Mouse (Mus musculus) spleen, adult 2 months (tissue): ENCODE data around the gene Dnajc6. TPM values are rescaled to one million over a fixed set of nuclear protein-coding genes. Genes with fewer than 3 reads are reported as not detected.

Source experiments
- DNase-seq, 2 experiments: peaks; one replicate each; pipeline versions ENCODE4 v3.0.0 to v3.0.0-alpha.2; 2012 to 2021; ENCODE audit warnings: low spot score in 2 of 2, low read depth in 1 of 2
- H3K27ac ChIP-seq: fragments of 200-500 bp; 2 replicates; pipeline ENCODE4 v1.5.1; 2012; ENCODE audit warnings: low read length, inconsistent platforms; ENCODE audit not compliant: insufficient read depth
- H3K27me3 ChIP-seq: fragments of 200-500 bp; 2 replicates; pipeline ENCODE4 v1.6.1; 2012; ENCODE audit warnings: mild to moderate bottlenecking, moderate library complexity, low read length, inconsistent platforms; ENCODE audit not compliant: control insufficient read depth, insufficient read depth
- H3K36me3 ChIP-seq: fragments of 200-500 bp; 2 replicates; pipeline ENCODE4 v1.6.1; 2012; ENCODE audit warnings: mild to moderate bottlenecking, low read length, inconsistent platforms; ENCODE audit not compliant: control insufficient read depth, insufficient read depth
- H3K4me1 ChIP-seq: fragments of 200-500 bp; 2 replicates; pipeline ENCODE4 v1.6.1; 2011; ENCODE audit warnings: inconsistent platforms; ENCODE audit not compliant: control insufficient read depth, insufficient read depth, insufficient read length
- H3K4me3 ChIP-seq: fragments of 200-500 bp; 2 replicates; pipeline ENCODE4 v1.5.1; 2011; ENCODE audit warnings: mild to moderate bottlenecking, inconsistent platforms; ENCODE audit not compliant: insufficient read depth, insufficient read length; ENCODE audit errors: extremely low read depth
- CTCF ChIP-seq: fragments of 200-500 bp; IDR thresholded peaks from 2 replicates; pipeline ENCODE4 v1.5.1; 2011; ENCODE audit warnings: mild to moderate bottlenecking, inconsistent platforms; ENCODE audit not compliant: insufficient read depth, insufficient read length, insufficient replicate concordance; ENCODE audit errors: extremely low read depth
- POLR2A ChIP-seq: fragments of 200-500 bp; IDR thresholded peaks from 2 replicates; pipeline ENCODE4 v1.6.1; 2011; ENCODE audit warnings: low read depth, low read length, inconsistent platforms
- WGBS: fragments of 180-500 bp; shearing (Covaris S2); methylation state at CpG from one replicate; pipeline ENCODE4 v1.1.7; 2018; 5-methylcytosine and 5-hydroxymethylcytosine counted together
- polyA plus RNA-seq: library from polyadenylated mRNA; depleted of rRNA; stranded (reverse); fragments of >200 nt; gene quantifications from 2 replicates; pipeline ENCODE4 v1.2.3, GENCODE M21; 2012; rRNA removed

The Dnajc6 gene
- 1.6 and 1.7 TPM in 2 replicates for polyA plus RNA-seq

GRCm38 (mm10) chr4:101496534-101497237, at the start of gene Dnajc6:
TSS of gene Dnajc6 (plus strand) at chr4:101496648.
- no peak within 1 kb of the TSS for H3K27ac ChIP-seq
- peaks cover 9% of the 10 kb centered on the region for H3K27me3 ChIP-seq
- no peak for TF ChIP-seq CTCF
- TF ChIP-seq POLR2A, result no peak
- H3K4me3 ChIP-seq, result peak within 1 kb of the TSS; percentile 41
- no peaks in the 10 kb centered on the region for H3K36me3 ChIP-seq
- peaks cover 5% of the 10 kb centered on the region; the same call in 1 of the 2 replicates for H3K4me1 ChIP-seq
- no peak for DNase-seq
- 4% methylated on average over 50 of the region's 57 CpGs for WGBS

GRCm38 (mm10) chr4:101448701-101449100, 47.7 kb upstream of the Dnajc6 start:
- 92% methylated on average over 8 of the region's 8 CpGs for WGBS
- Histone ChIP-seq H3K27me3 (no peaks in the 10 kb centered on the region), H3K27ac (no peak overlapping the region), H3K4me3 (no peak overlapping the region), H3K36me3 (no peaks in the 10 kb centered on the region), H3K4me1 (no peaks in the 10 kb centered on the region)
- DNase-seq, result no peak
- TF ChIP-seq CTCF, result no peak
- TF ChIP-seq POLR2A, result no peak

GRCm38 (mm10) chr4:101449344-101449743, 47.1 kb upstream of the Dnajc6 start:
- WGBS, result 90% methylated on average over 7 of the region's 7 CpGs
- DNase-seq, result no peak
- TF ChIP-seq POLR2A, result no peak
- TF ChIP-seq CTCF, result no peak
- no peaks in the 10 kb centered on the region for H3K27me3 ChIP-seq
- no peak overlapping the region for H3K4me3 ChIP-seq
- no peak overlapping the region for H3K27ac ChIP-seq
- H3K4me1 ChIP-seq, result no peaks in the 10 kb centered on the region
- no peaks in the 10 kb centered on the region for H3K36me3 ChIP-seq

GRCm38 (mm10) chr4:101450150-101450780, 46.2 kb upstream of the Dnajc6 start:
- 93% methylated on average over 20 of the region's 20 CpGs for WGBS
- H3K27me3 ChIP-seq, result no peaks in the 10 kb centered on the region
- TF ChIP-seq CTCF (no peak), POLR2A (no peak)
- H3K4me3 ChIP-seq, result no peak overlapping the region
- H3K4me1 ChIP-seq, result no peaks in the 10 kb centered on the region
- H3K27ac ChIP-seq, result no peak overlapping the region
- DNase-seq, result no peak
- H3K36me3 ChIP-seq, result no peaks in the 10 kb centered on the region

- TF ChIP-seq POLR2A (no peak), CTCF (no peak)
- 81% methylated on average over 4 of the region's 4 CpGs for WGBS
- no peaks in the 10 kb centered on the region for H3K4me1 ChIP-seq
- no peaks in the 10 kb centered on the region for H3K36me3 ChIP-seq
- no peak overlapping the region for H3K27ac ChIP-seq
- no peak for DNase-seq
- no peaks in the 10 kb centered on the region for H3K27me3 ChIP-seq
- H3K4me3 ChIP-seq, result no peak overlapping the region
These were observed 45.4 kb upstream of the Dnajc6 start for GRCm38 (mm10) chr4:101451089-101451488.

GRCm38 (mm10) chr4:101452829-101453228, 43.6 kb upstream of the Dnajc6 start:
- Histone ChIP-seq H3K27ac (no peak overlapping the region), H3K4me3 (no peak overlapping the region), H3K4me1 (no peaks in the 10 kb centered on the region), H3K27me3 (no peaks in the 10 kb centered on the region), H3K36me3 (no peaks in the 10 kb centered on the region)
- WGBS, result 91% methylated on average over 9 of the region's 9 CpGs
- no peak for DNase-seq
- TF ChIP-seq CTCF (no peak), POLR2A (no peak)

- Histone ChIP-seq H3K27ac (no peak overlapping the region), H3K36me3 (no peaks in the 10 kb centered on the region), H3K27me3 (no peaks in the 10 kb centered on the region), H3K4me3 (no peak overlapping the region), H3K4me1 (no peaks in the 10 kb centered on the region)
- no peak for DNase-seq
- no peak for TF ChIP-seq CTCF
- no peak for TF ChIP-seq POLR2A
- WGBS, result 90% methylated on average over 8 of the region's 8 CpGs
These were observed 39.3 kb upstream of the Dnajc6 start for GRCm38 (mm10) chr4:101457176-101457575.
